7 mouse cellular contexts compared by ENCODE assay signal in genomic region chr3:104865341-104865788, GRCm38 (mm10). TPM values are rescaled to one million over a fixed set of nuclear protein-coding genes. Genes with fewer than 3 reads are reported as not detected.
A peak's percentile ranks its signal among the peaks of the same experiment; 100 is the strongest.
DNase-seq lines count a peak whose midpoint lies in the region; ATAC-seq and TF ChIP-seq lines count a peak whose summit lies in the region.

No protein-coding gene starts in this region.

- DNase-seq in testis, postnatal 10 days (ENCODE audit: low spot score), result no peak
- DNase-seq in embryonic facial prominence, embryonic 14.5 days (ENCODE audit: low spot score), result peak; percentile 19
- no peak for DNase-seq in right cerebral cortex, postnatal 10 days (ENCODE audit: low spot score in 2 of 2)
- no peak for DNase-seq in adrenal gland, postnatal 4 days (ENCODE audit: low spot score in 2 of 2)

- H3K27me3 ChIP-seq in testis, adult 2 months (ENCODE audit: control insufficient read depth, insufficient read depth, low read length), result no peaks in the 10 kb centered on the region
- no peaks in the 10 kb centered on the region for H3K27me3 ChIP-seq in embryonic facial prominence, embryonic 14.5 days (replicated peaks; ENCODE audit: control insufficient read depth, insufficient read depth, low read length)
- no peaks in the 10 kb centered on the region for H3K27me3 ChIP-seq in limb, embryonic 12.5 days

- H3K36me3 ChIP-seq in testis, adult 2 months (ENCODE audit: control insufficient read depth, insufficient read depth, low read length), result no peaks in the 10 kb centered on the region
- H3K36me3 ChIP-seq in embryonic facial prominence, embryonic 14.5 days (ENCODE audit: control insufficient read depth, insufficient read depth, low read length), result peaks cover 17% of the 10 kb centered on the region
- peaks cover 16% of the 10 kb centered on the region for H3K36me3 ChIP-seq in limb, embryonic 12.5 days

- H3K4me2 ChIP-seq in embryonic facial prominence, embryonic 14.5 days (ENCODE audit: low read depth, low read length), result peak overlapping the region; percentile 58
- H3K4me2 ChIP-seq in limb, embryonic 12.5 days, result peak overlapping the region; percentile 73

- TF ChIP-seq POLR2A in testis, adult 2 months (IDR thresholded peaks at IDR 0.05; ENCODE audit: control insufficient read depth, low read depth, low read length), result no peak

- peak overlapping the region; percentile 78 for H3K9ac ChIP-seq in embryonic facial prominence, embryonic 14.5 days (ENCODE audit: low read depth, low read length)
- peak overlapping the region; percentile 74 for H3K9ac ChIP-seq in limb, embryonic 12.5 days (replicated peaks)

- no peaks in the 10 kb centered on the region for H3K9me3 ChIP-seq in embryonic facial prominence, embryonic 14.5 days (ENCODE audit: control insufficient read depth, low read length)
- no peaks in the 10 kb centered on the region for H3K9me3 ChIP-seq in limb, embryonic 12.5 days

- TF ChIP-seq CTCF in testis, adult 2 months (IDR thresholded peaks at IDR 0.05; ENCODE audit: control insufficient read depth, insufficient read depth, insufficient replicate concordance, low read depth, low read length), result no peak

- ATAC-seq in embryonic facial prominence, embryonic 14.5 days (ENCODE audit: low read depth), result no peak
- ATAC-seq in limb, embryonic 12.5 days (ENCODE audit: insufficient number of reproducible peaks, insufficient read depth, low FRiP score, low TSS enrichment, low read depth), result peak; percentile 7; the same call in 1 of the 2 replicates
- 0 out of 2 replicates have a peak, but pooled peaks have one; percentile 11 for ATAC-seq in monocyte, adult 5-6 weeks (replicated peaks; ENCODE audit: insufficient number of reproducible peaks, low FRiP score, low TSS enrichment, poor library complexity, severe bottlenecking)

- peak overlapping the region; percentile 99 for H3K4me3 ChIP-seq in testis, adult 2 months (ENCODE audit: control insufficient read depth, low read depth, low read length)
- peak overlapping the region; percentile 93 for H3K4me3 ChIP-seq in embryonic facial prominence, embryonic 14.5 days (ENCODE audit: low read depth, low read length)
- peak overlapping the region; percentile 56 for H3K4me3 ChIP-seq in limb, embryonic 12.5 days (replicated peaks)

- WGBS in embryonic facial prominence, embryonic 14.5 days, result 1% methylated on average over 12 of the region's 12 CpGs
- WGBS in limb, embryonic 12.5 days, result under 1% methylated on average over 12 of the region's 12 CpGs

- H3K4me1 ChIP-seq in testis, adult 2 months (ENCODE audit: control insufficient read depth, insufficient read depth, low read length), result peaks cover 3% of the 10 kb centered on the region
- peaks cover 21% of the 10 kb centered on the region; the same call in 1 of the 2 replicates for H3K4me1 ChIP-seq in embryonic facial prominence, embryonic 14.5 days (ENCODE audit: control insufficient read depth, insufficient read depth, low read length)
- peaks cover 28% of the 10 kb centered on the region for H3K4me1 ChIP-seq in limb, embryonic 12.5 days (replicated peaks)

- H3K27ac ChIP-seq in testis, adult 2 months (ENCODE audit: control insufficient read depth, insufficient read depth, low read depth, low read length), result peak overlapping the region; percentile 97
- H3K27ac ChIP-seq in embryonic facial prominence, embryonic 14.5 days (replicated peaks; ENCODE audit: low read depth, low read length), result peak overlapping the region; percentile 98
- peak overlapping the region; percentile 97 for H3K27ac ChIP-seq in limb, embryonic 12.5 days

RNA-seq across cellular contexts. Expression of gene Capza1, which starts 1.1 kb away (rescaled TPM):
- 64.0 and 84.4 TPM in 2 replicates for polyA plus RNA-seq in testis, adult 2 months (2012; rRNA removed)
- polyA plus RNA-seq in embryonic facial prominence, embryonic 14.5 days (2014; fragmentation: Nextera tagmentation; extraction: Ambion mirVana), result 192 and 219 TPM in 2 replicates
- 183 and 196 TPM in 2 replicates for polyA plus RNA-seq in limb, embryonic 12.5 days (2016; fragmentation: Nextera tagmentation; extraction: Ambion mirVana)
- total RNA-seq in monocyte, adult 5-6 weeks (2017), result 312 to 377 TPM (median 368 TPM) in 3 replicates
- 10 to 100 TPM; 94.3 to 96.4 TPM for total RNA-seq in adrenal gland, postnatal 4 days (2021)

RNA-seq across cellular contexts. Expression of gene St7l, which starts 1.6 kb away (rescaled TPM):
- polyA plus RNA-seq in testis, adult 2 months (2012; rRNA removed), result 16.4 TPM in 2 replicates
- 32.8 and 35.3 TPM in 2 replicates for polyA plus RNA-seq in embryonic facial prominence, embryonic 14.5 days (2014; fragmentation: Nextera tagmentation; extraction: Ambion mirVana)
- polyA plus RNA-seq in limb, embryonic 12.5 days (2016; fragmentation: Nextera tagmentation; extraction: Ambion mirVana), result 37.2 and 37.7 TPM in 2 replicates
- 23.3 to 54.1 TPM (median 23.4 TPM) in 3 replicates for total RNA-seq in monocyte, adult 5-6 weeks (2017)
- total RNA-seq in adrenal gland, postnatal 4 days (2021), result 10 to 100 TPM; 32.3 to 33.1 TPM

RNA-seq across cellular contexts. Expression of gene Mov10, which starts 47.0 kb away (rescaled TPM):
- 8.7 and 9.4 TPM in 2 replicates for polyA plus RNA-seq in testis, adult 2 months (2012; rRNA removed)
- polyA plus RNA-seq in embryonic facial prominence, embryonic 14.5 days (2014; fragmentation: Nextera tagmentation; extraction: Ambion mirVana), result 38.1 and 44.6 TPM in 2 replicates
- polyA plus RNA-seq in limb, embryonic 12.5 days (2016; fragmentation: Nextera tagmentation; extraction: Ambion mirVana), result 73.8 and 77.2 TPM in 2 replicates
- 3.2 to 8.2 TPM (median 7.1 TPM) in 3 replicates for total RNA-seq in monocyte, adult 5-6 weeks (2017)
- total RNA-seq in adrenal gland, postnatal 4 days (2021), result 10 to 100 TPM; 49.0 to 52.8 TPM
